Mouse (Mus musculus) liver, embryonic 13.5 days (tissue): ENCODE measurements around the gene Hist1h2bg. TPM values are rescaled to one million over a fixed set of nuclear protein-coding genes. Genes with fewer than 3 reads are reported as not detected.
A peak's percentile ranks its signal among the peaks of the same experiment; 100 is the strongest.
"Not testable (repeated sequence)": the region's sequence is repeated elsewhere in the genome, so short reads cannot be mapped to it uniquely, and the experiment has no call there.

Experiments
- ATAC-seq: fragments of 200-750 bp; cut with Nextera tagmentation; 2 replicates; pipeline ENCODE4 v1.8.0; 2017; ENCODE audit warnings: low read depth, mild to moderate bottlenecking, moderate number of reproducible peaks, moderate library complexity
- DNase-seq: peaks from one replicate; pipeline ENCODE4 v3.0.0; 2022
- H3K27ac ChIP-seq: fragments of 300-500 bp; sonication (generic); 2 replicates; pipeline ENCODE4 v1.5.1; 2015; ENCODE audit warnings: moderate library complexity, mild to moderate bottlenecking, inconsistent platforms
- H3K27me3 ChIP-seq: fragments of 300-500 bp; sonication (generic); 2 replicates; pipeline ENCODE4 v1.6.1; 2015; ENCODE audit warnings: mild to moderate bottlenecking, inconsistent platforms
- H3K36me3 ChIP-seq: fragments of 300-500 bp; sonication (generic); 2 replicates; pipeline ENCODE4 v1.6.1; 2015; ENCODE audit warnings: mild to moderate bottlenecking, inconsistent platforms
- H3K4me1 ChIP-seq: fragments of 300-500 bp; sonication (generic); replicated peaks from 2 replicates; pipeline ENCODE4 v1.6.1; 2015; ENCODE audit warnings: inconsistent platforms
- H3K4me2 ChIP-seq: fragments of 300-500 bp; sonication (generic); 2 replicates; pipeline ENCODE4 v1.6.1; 2015; ENCODE audit warnings: inconsistent platforms, mild to moderate bottlenecking, moderate library complexity
- H3K4me3 ChIP-seq: fragments of 300-500 bp; sonication (generic); replicated peaks from 2 replicates; pipeline ENCODE4 v1.5.1; 2015; ENCODE audit warnings: mild to moderate bottlenecking, inconsistent platforms
- H3K9ac ChIP-seq: fragments of 300-500 bp; sonication (generic); 2 replicates; pipeline ENCODE4 v1.6.1; 2015; ENCODE audit warnings: mild to moderate bottlenecking, inconsistent platforms
- H3K9me3 ChIP-seq: fragments of 300-500 bp; sonication (generic); replicated peaks from 2 replicates; pipeline ENCODE4 v1.6.1; 2016; ENCODE audit warnings: inconsistent platforms
- WGBS: fragments of 180-500 bp; shearing (Covaris S2); methylation state at CpG from one replicate; pipeline ENCODE4 v1.1.7; 2015; ENCODE audit not compliant: insufficient replicate concordance; 5-methylcytosine and 5-hydroxymethylcytosine counted together
- polyA plus RNA-seq: library from polyadenylated mRNA; unstranded; fragments of >200 nt; fragmentation: Nextera tagmentation; extraction: Ambion mirVana; gene quantifications from 2 replicates; pipeline ENCODE4 v1.2.1, GENCODE M21; 2015

The Hist1h2bg gene
- polyA plus RNA-seq, 1 experiment from 2014 or later = 14.1 TPM

DNA sequence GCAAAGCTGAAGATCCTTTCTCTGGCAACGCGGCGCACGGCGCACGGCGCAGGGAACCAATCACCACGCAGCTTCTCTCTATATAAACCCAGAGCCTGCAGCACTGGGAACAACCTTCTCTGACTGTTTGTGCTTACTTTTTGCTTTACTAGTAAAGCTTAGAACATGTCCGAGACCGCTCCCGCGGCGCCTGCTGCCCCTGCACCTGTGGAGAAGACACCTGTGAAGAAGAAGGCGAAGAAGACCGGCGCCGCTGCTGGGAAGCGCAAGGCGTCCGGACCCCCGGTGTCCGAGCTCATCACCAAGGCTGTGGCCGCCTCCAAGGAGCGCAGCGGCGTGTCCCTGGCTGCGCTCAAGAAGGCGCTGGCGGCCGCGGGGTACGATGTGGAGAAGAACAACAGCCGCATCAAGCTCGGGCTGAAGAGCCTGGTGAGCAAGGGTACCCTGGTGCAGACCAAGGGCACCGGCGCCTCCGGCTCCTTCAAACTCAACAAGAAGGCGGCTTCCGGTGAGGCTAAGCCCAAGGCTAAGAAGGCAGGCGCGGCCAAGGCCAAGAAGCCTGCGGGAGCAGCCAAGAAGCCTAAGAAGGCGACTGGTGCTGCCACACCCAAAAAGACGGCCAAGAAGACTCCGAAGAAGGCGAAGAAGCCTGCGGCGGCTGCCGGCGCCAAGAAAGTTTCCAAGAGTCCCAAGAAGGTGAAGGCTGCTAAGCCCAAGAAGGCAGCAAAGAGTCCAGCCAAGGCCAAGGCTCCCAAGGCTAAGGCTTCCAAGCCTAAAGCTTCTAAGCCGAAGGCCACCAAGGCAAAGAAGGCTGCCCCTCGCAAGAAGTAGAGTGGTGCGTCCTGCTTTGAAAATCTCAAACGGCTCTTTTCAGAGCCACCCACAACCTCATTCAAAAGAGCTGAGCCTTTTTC lies 16.0 kb upstream of the Hist1h2bg start:
- Histone ChIP-seq H3K27me3 (no peaks in the 10 kb centered on the region), H3K4me1 (peaks cover 51% of the 10 kb centered on the region), H3K36me3 (no peaks in the 10 kb centered on the region), H3K27ac (peak overlapping the region; percentile 100), H3K9ac (peak overlapping the region; percentile 92), H3K4me3 (peak overlapping the region; percentile 66), H3K4me2 (peak overlapping the region; percentile 83), H3K9me3 (no peaks in the 10 kb centered on the region)
- under 1% methylated on average over 54 of the region's 54 CpGs for WGBS
- DNase-seq (peak; percentile 90), ATAC-seq (peak; percentile 74)

DNA sequence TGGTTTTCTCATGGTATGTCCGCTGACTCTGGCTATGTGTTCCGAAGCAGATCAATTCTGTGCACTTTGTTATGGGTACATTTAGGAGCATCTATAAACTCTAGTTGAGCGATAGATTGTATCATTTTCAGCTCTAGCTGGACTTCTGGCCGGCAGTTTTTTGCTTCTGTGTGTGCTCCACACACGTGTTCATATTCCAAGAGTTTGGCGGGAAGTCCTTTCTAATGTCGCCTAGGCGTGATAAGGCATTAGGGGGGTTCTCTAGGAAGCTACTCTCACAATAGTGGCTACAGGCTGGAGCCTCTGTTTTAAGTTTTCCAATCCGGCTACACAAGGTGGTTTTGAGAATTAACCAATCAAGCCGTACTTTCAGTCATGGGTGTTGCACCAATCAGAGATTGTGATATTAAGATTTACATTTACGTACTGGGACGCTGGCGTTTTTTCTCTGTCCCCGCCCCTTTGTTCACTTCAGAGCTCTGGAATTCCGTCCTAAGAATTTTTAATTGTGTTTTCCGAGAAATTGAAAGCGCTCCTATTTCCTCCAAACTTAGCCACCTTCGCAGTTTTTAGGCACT lies 15.3 kb upstream of the Hist1h2bg start:
- Histone ChIP-seq H3K9me3 (no peaks in the 10 kb centered on the region), H3K9ac (peak overlapping the region; percentile 92), H3K36me3 (no peaks in the 10 kb centered on the region), H3K4me3 (peak overlapping the region; percentile 66), H3K4me2 (peak overlapping the region; percentile 83), H3K27ac (peak overlapping the region; percentile 100), H3K27me3 (no peaks in the 10 kb centered on the region), H3K4me1 (peaks cover 52% of the 10 kb centered on the region)
- DNase-seq = peak; percentile 80
- WGBS = under 1% methylated on average over 18 of the region's 18 CpGs
- peak; percentile 54 for ATAC-seq

DNA sequence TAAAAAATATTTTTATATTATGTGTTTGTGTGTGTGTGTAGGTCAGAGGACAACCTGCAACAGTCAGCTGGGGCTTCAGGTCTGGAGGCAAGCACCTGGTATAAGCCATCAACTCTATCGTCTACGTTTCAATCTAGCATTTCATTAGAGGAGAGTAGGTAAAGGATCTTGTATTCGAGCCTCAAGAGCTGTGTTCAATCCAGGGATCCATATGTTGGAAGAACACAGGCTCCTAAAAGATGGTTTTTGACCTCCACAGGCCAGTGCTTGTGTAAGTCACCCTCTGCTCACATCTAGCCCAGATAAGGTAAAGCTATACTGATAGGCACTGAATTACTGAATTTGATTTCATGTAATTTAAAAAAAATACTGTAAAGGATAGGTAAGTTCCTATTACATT lies 14.3 kb upstream of the Hist1h2bg start:
- Histone ChIP-seq H3K27ac (peak overlapping the region; percentile 100), H3K9me3 (no peaks in the 10 kb centered on the region), H3K27me3 (no peaks in the 10 kb centered on the region), H3K36me3 (no peaks in the 10 kb centered on the region), H3K4me2 (peak overlapping the region; percentile 83), H3K9ac (peak overlapping the region; percentile 92), H3K4me1 (peaks cover 50% of the 10 kb centered on the region), H3K4me3 (peak overlapping the region; percentile 66)
- DNase-seq (no peak), ATAC-seq (no peak)
- WGBS = 56% methylated on average over 3 of the region's 3 CpGs

DNA sequence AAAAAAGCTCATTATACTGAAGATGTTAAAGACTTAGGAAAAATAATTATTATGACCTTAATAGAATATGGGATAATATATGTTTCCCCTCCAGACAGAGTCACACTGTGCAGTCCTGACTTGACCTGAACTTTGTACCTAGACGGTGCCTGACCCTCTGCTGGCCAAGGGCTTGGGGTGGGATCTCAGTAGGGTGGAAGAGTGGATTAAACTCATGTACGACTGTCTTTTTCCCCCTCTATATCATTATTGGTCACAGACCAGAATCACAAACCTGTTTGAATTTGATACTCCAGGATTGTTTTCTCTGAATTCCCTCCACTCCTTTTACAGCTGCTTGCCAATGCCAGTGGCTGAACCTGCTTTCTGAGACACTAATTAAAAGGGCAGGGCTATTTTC lies 10.5 kb upstream of the Hist1h2bg start:
- ATAC-seq, H3K9me3 ChIP-seq, H3K27me3 ChIP-seq, DNase-seq, H3K36me3 ChIP-seq: not testable (repeated sequence)
- H3K4me3 ChIP-seq = peak overlapping the region; percentile 37
- H3K27ac ChIP-seq = peak overlapping the region; percentile 90
- peaks cover 53% of the 10 kb centered on the region for H3K4me1 ChIP-seq
- 26% methylated on average over 2 of the region's 2 CpGs for WGBS
- H3K4me2 ChIP-seq = peak overlapping the region; percentile 64
- peak overlapping the region; percentile 73 for H3K9ac ChIP-seq

DNA sequence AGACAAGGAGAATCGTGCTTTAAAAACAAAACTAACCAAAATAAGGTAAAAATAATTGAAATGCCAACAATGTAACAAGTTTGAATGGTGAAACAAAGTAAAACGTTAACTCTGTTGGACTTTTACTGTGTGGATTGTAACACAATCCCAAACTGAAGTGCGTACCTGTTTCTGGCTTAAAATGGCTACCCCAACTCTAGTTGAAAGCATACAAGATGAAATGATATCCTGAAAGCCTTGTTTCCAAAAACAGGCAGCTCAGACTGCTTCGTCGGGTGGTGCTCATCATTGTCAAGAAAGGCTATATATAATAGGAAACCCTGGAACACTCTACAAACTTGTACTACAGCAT lies 9.7 kb upstream of the Hist1h2bg start:
- H3K9me3 ChIP-seq, H3K36me3 ChIP-seq, ATAC-seq, DNase-seq, H3K27me3 ChIP-seq: not testable (repeated sequence)
- Histone ChIP-seq H3K9ac (peak overlapping the region; percentile 73), H3K27ac (peak overlapping the region; percentile 98), H3K4me2 (peak overlapping the region; percentile 73), H3K4me1 (peaks cover 50% of the 10 kb centered on the region), H3K4me3 (peak overlapping the region; percentile 55)
- WGBS = 3% methylated on average over 2 of the region's 5 CpGs

DNA sequence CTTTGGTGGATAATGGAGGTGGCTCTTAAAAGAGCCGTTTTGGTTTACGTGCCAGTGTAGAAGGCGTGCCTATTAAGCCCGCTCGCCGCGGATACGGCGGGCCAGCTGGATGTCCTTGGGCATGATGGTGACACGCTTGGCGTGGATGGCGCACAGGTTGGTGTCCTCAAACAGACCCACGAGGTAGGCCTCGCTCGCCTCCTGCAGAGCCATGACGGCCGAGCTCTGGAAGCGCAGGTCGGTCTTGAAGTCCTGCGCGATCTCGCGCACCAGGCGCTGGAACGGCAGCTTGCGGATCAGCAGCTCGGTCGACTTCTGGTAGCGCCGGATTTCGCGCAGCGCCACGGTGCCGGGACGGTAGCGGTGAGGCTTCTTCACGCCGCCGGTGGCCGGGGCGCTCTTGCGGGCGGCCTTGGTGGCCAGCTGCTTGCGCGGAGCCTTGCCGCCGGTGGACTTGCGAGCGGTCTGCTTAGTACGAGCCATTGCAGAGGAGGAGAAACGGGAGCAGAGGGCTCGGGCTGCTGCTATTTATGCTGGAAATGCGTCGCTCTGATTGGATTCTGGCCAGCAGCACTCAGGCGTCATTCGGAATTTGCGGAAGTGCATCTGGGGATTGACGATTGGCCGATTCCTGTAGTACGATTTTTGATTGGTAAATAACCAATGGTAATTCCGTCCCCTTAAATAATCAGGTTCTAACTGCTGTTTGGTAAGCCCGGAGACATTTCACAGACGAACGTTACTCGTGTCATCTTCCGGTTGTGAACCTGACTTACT lies 9.1 kb upstream of the Hist1h2bg start, which contains the start of gene Hist1h3e:
TSS of gene Hist1h3e (minus strand) at position 487 of the 777 bp plus-strand sequence.
- Histone ChIP-seq H3K4me2 (peak within 1 kb of the TSS; percentile 73), H3K27ac (peak within 1 kb of the TSS; percentile 98), H3K9ac (peak within 1 kb of the TSS; percentile 74), H3K4me1 (peaks cover 49% of the 10 kb centered on the region), H3K4me3 (peak within 1 kb of the TSS; percentile 55)
- H3K27me3 ChIP-seq, H3K9me3 ChIP-seq, H3K36me3 ChIP-seq: not testable (repeated sequence)
- WGBS = under 1% methylated on average over 56 of the region's 67 CpGs
- ATAC-seq (peak; percentile 91), DNase-seq (peak; percentile 92)

DNA sequence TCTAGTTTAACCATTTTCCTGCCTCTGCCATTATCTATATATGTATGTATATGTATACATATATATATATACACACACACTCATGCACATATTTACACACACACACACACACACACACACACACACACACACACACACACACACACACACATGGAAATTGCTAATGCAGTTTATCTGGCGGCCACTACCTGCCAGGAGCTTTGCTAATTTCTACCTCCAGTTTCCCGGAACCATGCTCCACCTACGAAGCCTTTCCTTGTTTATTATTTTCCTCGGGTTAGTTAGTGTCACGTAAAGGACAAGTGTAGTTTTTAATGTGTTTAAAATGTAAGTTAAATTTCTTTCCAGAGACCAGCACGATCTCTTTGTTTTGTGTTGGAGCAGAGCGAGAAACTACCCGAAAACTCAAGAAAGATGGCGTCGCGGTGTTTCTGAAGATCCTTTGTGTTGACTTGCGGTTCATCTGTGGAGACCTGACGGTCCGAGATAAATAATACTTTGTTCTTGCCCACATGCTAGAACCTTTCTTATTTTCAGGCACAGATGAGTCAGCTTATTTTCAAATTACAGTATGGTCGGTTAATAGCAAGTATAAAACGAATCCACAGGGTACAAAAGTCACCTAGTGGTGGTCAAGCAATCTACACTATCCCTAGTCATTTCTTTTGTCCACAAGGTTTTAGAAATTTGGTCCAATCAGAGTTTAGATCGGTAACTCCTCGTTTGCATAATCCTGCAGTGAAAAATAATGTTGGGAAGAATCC lies 8.3 kb upstream of the Hist1h2bg start:
- H3K4me2 ChIP-seq = peak overlapping the region; percentile 73
- H3K27ac ChIP-seq = peak overlapping the region; percentile 98
- H3K9me3 ChIP-seq = no peaks in the 10 kb centered on the region
- no peak for DNase-seq
- 2% methylated on average over 18 of the region's 18 CpGs for WGBS
- H3K36me3 ChIP-seq = no peaks in the 10 kb centered on the region
- H3K4me1 ChIP-seq = peaks cover 51% of the 10 kb centered on the region
- no peaks in the 10 kb centered on the region for H3K27me3 ChIP-seq
- H3K4me3 ChIP-seq = peak overlapping the region; percentile 55
- peak overlapping the region; percentile 74 for H3K9ac ChIP-seq
- ATAC-seq = no peak

DNA sequence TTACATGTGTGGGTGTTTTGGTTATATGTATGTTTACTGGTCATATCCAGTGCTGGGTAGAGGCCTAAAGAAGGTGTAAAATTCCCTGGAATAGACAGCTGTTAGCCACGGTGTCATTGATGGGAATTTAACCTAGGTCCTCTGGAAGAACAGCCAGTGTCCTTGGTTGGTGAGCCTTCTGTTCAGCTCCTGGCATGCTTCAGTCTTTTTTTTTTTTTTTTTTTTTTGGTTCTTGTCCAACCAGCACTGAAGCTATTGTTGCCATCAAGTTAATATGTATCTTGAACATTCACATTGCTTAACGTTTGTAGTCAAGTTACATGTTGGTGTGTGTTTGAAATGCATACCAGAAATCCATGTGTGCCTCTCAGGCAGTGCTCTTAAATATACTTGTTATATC lies 6.7 kb upstream of the Hist1h2bg start:
- no peak overlapping the region for H3K4me2 ChIP-seq
- H3K36me3 ChIP-seq = no peaks in the 10 kb centered on the region
- no peak overlapping the region for H3K9ac ChIP-seq
- no peak for DNase-seq
- peak overlapping the region; percentile 98 for H3K27ac ChIP-seq
- H3K4me1 ChIP-seq = peaks cover 49% of the 10 kb centered on the region
- H3K27me3 ChIP-seq = no peaks in the 10 kb centered on the region
- WGBS = 88% methylated on average over 2 of the region's 2 CpGs
- H3K4me3 ChIP-seq = no peak overlapping the region
- H3K9me3 ChIP-seq = no peaks in the 10 kb centered on the region
- ATAC-seq = no peak

DNA sequence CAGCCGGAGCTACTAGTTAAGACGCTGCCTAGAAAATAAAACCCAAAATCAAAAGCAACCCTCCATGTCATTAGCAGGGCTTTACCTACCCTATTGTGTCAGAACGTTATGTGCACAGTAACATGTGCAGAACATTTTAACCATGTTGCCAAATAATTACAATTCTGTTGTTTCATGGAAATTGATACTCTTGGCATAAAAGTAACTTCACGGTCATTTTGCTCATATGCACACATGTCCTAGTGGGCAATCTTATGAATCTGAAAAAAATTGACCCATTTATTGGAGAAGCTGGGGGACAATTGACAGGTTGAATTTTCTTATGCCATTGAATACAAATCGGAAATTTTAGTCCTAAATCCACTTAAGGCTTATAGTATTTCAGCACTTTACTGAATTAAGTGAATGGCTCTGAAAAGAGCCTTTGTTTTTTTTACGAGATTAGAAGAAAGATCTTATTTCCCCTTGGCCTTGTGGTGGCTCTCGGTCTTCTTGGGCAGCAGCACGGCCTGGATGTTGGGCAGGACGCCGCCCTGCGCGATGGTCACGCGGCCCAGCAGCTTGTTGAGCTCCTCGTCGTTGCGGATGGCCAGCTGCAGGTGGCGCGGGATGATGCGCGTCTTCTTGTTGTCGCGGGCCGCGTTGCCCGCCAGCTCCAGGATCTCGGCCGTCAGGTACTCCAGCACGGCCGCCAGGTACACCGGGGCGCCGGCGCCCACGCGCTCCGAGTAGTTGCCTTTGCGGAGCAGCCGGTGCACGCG lies 755 bp upstream of the Hist1h2bg start:
- Histone ChIP-seq H3K4me2 (peak overlapping the region; percentile 70), H3K4me3 (peak overlapping the region; percentile 55), H3K4me1 (peaks cover 36% of the 10 kb centered on the region), H3K27ac (peak overlapping the region; percentile 96), H3K9ac (peak overlapping the region; percentile 80)
- not testable (repeated sequence) for H3K27me3 ChIP-seq, H3K9me3 ChIP-seq, H3K36me3 ChIP-seq, ATAC-seq, DNase-seq
- under 1% methylated on average over 26 of the region's 41 CpGs for WGBS

DNA sequence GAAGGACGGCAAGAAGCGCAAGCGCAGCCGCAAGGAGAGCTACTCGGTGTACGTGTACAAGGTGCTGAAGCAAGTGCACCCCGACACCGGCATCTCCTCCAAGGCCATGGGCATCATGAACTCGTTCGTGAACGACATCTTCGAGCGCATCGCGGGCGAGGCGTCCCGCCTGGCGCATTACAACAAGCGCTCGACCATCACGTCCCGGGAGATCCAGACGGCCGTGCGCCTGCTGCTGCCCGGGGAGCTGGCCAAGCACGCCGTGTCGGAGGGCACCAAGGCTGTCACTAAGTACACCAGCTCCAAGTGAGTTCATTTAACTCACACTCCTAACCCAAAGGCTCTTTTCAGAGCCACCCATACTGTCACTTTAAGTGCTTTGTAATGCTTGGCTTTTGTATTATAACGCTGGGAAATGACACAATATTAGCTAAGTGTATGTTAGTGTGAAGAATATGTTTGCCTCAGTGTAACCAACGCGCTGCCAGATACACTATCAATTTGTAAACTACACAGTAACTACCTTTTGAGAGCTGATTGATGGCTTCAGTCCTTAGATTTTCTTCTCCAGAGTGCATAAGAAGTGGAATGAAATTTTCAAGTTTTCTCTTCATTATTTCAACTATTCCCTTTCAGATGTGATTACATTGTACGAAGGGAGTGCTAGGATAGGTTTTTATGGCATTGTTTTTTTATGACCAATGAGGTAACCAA lies 465 bp downstream of the Hist1h2bg start:
- WGBS = 1% methylated on average over 12 of the region's 34 CpGs

More for the DNA sequence above, 465 bp downstream of the Hist1h2bg start:
- ATAC-seq (peak; percentile 3; the same call in 1 of the 2 replicates), DNase-seq (peak; percentile 64)
- Histone ChIP-seq H3K4me1 (peaks cover 39% of the 10 kb centered on the region), H3K4me3 (peak overlapping the region; percentile 64), H3K9ac (peak overlapping the region; percentile 92), H3K27ac (peak overlapping the region; percentile 96), H3K4me2 (peak overlapping the region; percentile 81)
- not testable (repeated sequence) for H3K36me3 ChIP-seq, H3K9me3 ChIP-seq, H3K27me3 ChIP-seq
